Mouse (Mus musculus) embryonic fibroblast, embryonic 13.5 days (primary cell): ENCODE data around the gene Palld.

Experiments
- CTCF ChIP-seq: IDR thresholded peaks from 2 replicates; pipeline ENCODE4 v1.5.1; 2011; ENCODE audit warnings: mild to moderate bottlenecking, control low read depth, low read length, moderate library complexity, borderline replicate concordance; ENCODE audit not compliant: insufficient read depth
- POLR2A ChIP-seq: IDR thresholded peaks from 2 replicates; pipeline ENCODE4 v1.6.1; 2011; ENCODE audit warnings: low read depth, mild to moderate bottlenecking, control low read depth, low read length, moderate library complexity

GRCm38 (mm10) chr8:61643215-61643614, 259.3 kb downstream of the Palld start:
- TF ChIP-seq CTCF = no peak
- TF ChIP-seq POLR2A = no peak
